Mouse (Mus musculus): ENCODE measurements around the gene Asb12. TPM values are rescaled to one million over a fixed set of nuclear protein-coding genes. Genes with fewer than 3 reads are reported as not detected.

The Asb12 gene
- total and polyA plus RNA-seq, 2 experiments from 2014 or later: 0.10 TPM; not detected in 1

DNA sequence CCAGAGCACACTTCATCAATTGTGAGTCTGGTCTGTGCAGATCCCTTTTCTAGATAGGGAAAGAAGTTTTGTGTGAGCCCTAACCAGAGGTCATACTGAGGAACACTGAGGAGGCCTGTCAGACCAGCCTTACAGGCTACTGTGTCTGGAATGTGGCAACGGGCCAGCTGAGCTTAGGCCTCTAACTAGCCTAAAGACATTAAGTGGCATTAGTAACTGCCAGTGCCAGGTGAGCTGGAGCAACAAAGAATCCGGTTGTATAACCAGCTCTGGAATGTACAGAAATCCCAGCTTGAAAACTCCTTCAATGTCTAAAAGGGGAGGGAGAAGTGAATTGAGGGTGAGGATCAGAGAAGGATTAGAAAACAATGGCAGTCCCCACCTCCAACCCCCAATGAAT is 111.9 kb downstream of the Asb12 start:
- 76% methylated on average over 2 of the region's 2 CpGs for WGBS
- no peak for DNase-seq (ENCODE audit: low spot score)
- H3K9me3 ChIP-seq (ENCODE audit: low read length): no peaks in the 10 kb centered on the region
- H3K36me3 ChIP-seq (ENCODE audit: insufficient read depth, low read length): no peaks in the 10 kb centered on the region
- no peak overlapping the region for H3K4me3 ChIP-seq (ENCODE audit: low read length)
- no peak for TF ChIP-seq CTCF (IDR thresholded peaks at IDR 0.05; ENCODE audit: low read depth)
- no peak overlapping the region for H3K27ac ChIP-seq
- H3K27me3 ChIP-seq (ENCODE audit: insufficient read depth, low read length): no peaks in the 10 kb centered on the region
- H3K4me1 ChIP-seq (ENCODE audit: insufficient read depth, low read length): peaks cover 3% of the 10 kb centered on the region; the same call in 1 of the 2 replicates
- no peak overlapping the region for H3K4me2 ChIP-seq (ENCODE audit: low read depth, low read length)
- no peak for ATAC-seq
- H3K9ac ChIP-seq (replicated peaks; ENCODE audit: low read length): no peak overlapping the region

GRCm38 (mm10) chrX:95445141-95445540 is 112.6 kb downstream of the Asb12 start:
- no peaks in the 10 kb centered on the region for H3K36me3 ChIP-seq (ENCODE audit: insufficient read depth, low read length)
- H3K27me3 ChIP-seq (ENCODE audit: insufficient read depth, low read length): no peaks in the 10 kb centered on the region
- peaks cover 3% of the 10 kb centered on the region; the same call in 1 of the 2 replicates for H3K4me1 ChIP-seq (ENCODE audit: insufficient read depth, low read length)
- peak overlapping the region; percentile 52 for H3K4me3 ChIP-seq (ENCODE audit: low read length)
- no peak overlapping the region for H3K27ac ChIP-seq
- no peak for TF ChIP-seq CTCF (IDR thresholded peaks at IDR 0.05; ENCODE audit: low read depth)
- H3K4me2 ChIP-seq (ENCODE audit: low read depth, low read length): peak overlapping the region; percentile 63
- H3K9ac ChIP-seq (replicated peaks; ENCODE audit: low read length): peak overlapping the region; percentile 53; the same call in 1 of the 2 replicates
- ATAC-seq: no peak
- H3K9me3 ChIP-seq (ENCODE audit: low read length): no peaks in the 10 kb centered on the region
- 40% methylated on average over 3 of the region's 3 CpGs for WGBS
- DNase-seq (ENCODE audit: low spot score): no peak

DNA sequence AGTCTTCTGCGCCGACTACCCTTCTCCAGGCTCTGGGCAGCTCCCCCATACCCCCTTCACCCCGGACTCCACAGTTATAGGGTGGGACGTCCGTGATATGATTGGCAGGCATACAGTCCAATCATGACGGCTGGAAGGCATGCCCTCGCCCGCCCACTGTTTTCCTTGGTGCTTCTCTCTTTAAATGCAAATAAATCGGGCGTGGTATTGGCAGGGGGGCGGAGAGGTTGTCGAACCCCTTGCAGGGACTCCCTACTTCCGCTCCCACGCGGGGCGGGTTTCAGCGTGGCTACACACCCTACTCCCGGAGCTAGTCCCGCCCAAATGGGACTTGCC is 113.0 kb downstream of the Asb12 start, which contains the start of gene Amer1:
TSS of gene Amer1 (minus strand) at position 97 of the 336 bp plus-strand sequence.
- peak; percentile 97 for ATAC-seq
- Histone ChIP-seq H3K9me3 (ENCODE audit: low read length) (no peaks in the 10 kb centered on the region), H3K9ac (replicated peaks; ENCODE audit: low read length) (peak within 1 kb of the TSS; percentile 53), H3K36me3 (ENCODE audit: insufficient read depth, low read length) (no peaks in the 10 kb centered on the region), H3K27me3 (ENCODE audit: insufficient read depth, low read length) (no peaks in the 10 kb centered on the region), H3K4me3 (ENCODE audit: low read length) (peak within 1 kb of the TSS; percentile 52), H3K4me2 (ENCODE audit: low read depth, low read length) (peak within 1 kb of the TSS; percentile 63), H3K4me1 (ENCODE audit: insufficient read depth, low read length) (peaks cover 3% of the 10 kb centered on the region; the same call in 1 of the 2 replicates), H3K27ac (peak within 1 kb of the TSS; percentile 79)
- WGBS: 24% methylated on average over 19 of the region's 19 CpGs
- DNase-seq (ENCODE audit: low spot score): peak; percentile 88
- no peak for TF ChIP-seq CTCF (IDR thresholded peaks at IDR 0.05; ENCODE audit: low read depth)

DNA sequence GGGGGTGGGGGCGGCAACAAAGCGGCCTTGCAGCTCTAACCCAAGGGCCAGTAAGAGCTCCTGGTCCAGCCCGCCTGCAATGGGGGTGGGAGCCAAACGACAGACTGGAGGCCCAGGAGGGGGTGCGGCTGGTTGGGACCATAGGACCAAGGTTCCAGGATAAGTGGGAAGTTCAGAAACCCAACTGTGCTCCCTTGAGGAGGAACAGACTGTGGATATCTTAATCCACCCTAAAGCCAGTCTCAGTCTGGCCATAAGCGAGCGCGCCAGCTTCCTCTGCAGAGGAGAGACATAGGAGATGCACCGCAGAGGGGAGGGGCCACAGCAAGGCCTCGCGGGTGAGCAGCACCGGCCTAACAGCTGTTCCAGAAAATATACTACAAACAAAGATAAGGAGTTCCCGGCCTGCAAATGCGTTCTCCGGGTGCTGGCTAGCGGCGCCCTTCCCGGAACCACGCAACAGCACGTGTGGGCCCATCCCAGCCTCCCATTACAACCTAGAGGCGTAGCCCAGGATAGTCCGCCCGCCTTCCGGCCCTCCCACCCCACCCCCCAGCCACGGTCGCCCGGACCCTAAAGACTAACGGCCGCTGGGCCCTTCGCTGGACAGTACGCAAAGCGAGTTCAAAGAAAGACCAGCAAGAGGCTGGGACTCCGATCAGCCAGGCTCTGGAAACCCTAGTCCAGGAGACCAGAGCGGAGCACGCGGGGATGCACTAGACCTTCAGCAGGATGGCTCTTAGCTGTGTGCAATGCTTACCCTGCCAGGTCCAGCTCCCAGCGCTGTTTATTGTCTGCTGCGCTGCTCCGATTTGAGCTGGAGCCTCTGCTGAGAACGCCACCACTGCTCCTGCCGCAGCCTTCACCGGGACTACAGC is 113.7 kb downstream of the Asb12 start:
- H3K4me2 ChIP-seq (ENCODE audit: low read depth, low read length): peak overlapping the region; percentile 63
- no peaks in the 10 kb centered on the region for H3K9me3 ChIP-seq (ENCODE audit: low read length)
- H3K27ac ChIP-seq: peak overlapping the region; percentile 79
- TF ChIP-seq CTCF (IDR thresholded peaks at IDR 0.05; ENCODE audit: low read depth): no peak
- H3K9ac ChIP-seq (replicated peaks; ENCODE audit: low read length): peak overlapping the region; percentile 53
- WGBS: 30% methylated on average over 42 of the region's 42 CpGs
- peak overlapping the region; percentile 52 for H3K4me3 ChIP-seq (ENCODE audit: low read length)
- DNase-seq (ENCODE audit: low spot score) (peak; percentile 56), ATAC-seq (peak; percentile 87)
- peaks cover 3% of the 10 kb centered on the region; the same call in 1 of the 2 replicates for H3K4me1 ChIP-seq (ENCODE audit: insufficient read depth, low read length)
- no peaks in the 10 kb centered on the region for H3K27me3 ChIP-seq (ENCODE audit: insufficient read depth, low read length)
- H3K36me3 ChIP-seq (ENCODE audit: insufficient read depth, low read length): no peaks in the 10 kb centered on the region

GRCm38 (mm10) chrX:95443390-95443789 is 114.4 kb downstream of the Asb12 start:
- peaks cover 3% of the 10 kb centered on the region; the same call in 1 of the 2 replicates for H3K4me1 ChIP-seq (ENCODE audit: insufficient read depth, low read length)
- WGBS: 35% methylated on average over 12 of the region's 12 CpGs
- ATAC-seq: no peak

DNA sequence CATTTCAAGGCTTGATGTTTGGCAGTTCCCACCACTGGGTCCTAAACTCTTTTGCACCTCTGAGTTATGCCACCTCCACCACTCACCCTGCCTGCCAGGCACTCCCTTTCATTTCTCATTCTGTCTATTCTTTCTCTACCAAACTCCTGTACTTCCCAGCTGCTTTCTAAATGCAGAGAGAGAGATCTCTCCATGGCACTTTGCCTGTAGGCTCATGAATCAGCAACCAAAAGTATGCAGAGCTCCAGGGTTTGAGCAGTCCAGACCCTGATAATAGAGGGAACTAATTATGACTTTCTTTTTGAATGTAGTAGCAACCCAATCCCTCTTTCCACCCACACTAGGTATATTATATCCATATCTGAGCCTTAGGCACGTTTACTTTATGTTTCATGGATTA is 115.5 kb downstream of the Asb12 start:
- TF ChIP-seq CTCF (IDR thresholded peaks at IDR 0.05; ENCODE audit: low read depth): no peak
- no peak for DNase-seq (ENCODE audit: low spot score)
- H3K9ac ChIP-seq (replicated peaks; ENCODE audit: low read length): no peak overlapping the region
- H3K36me3 ChIP-seq (ENCODE audit: insufficient read depth, low read length): no peaks in the 10 kb centered on the region
- ATAC-seq: no peak
- H3K4me1 ChIP-seq (ENCODE audit: insufficient read depth, low read length): peaks cover 3% of the 10 kb centered on the region; the same call in 1 of the 2 replicates
- no peak overlapping the region for H3K27ac ChIP-seq
- no peaks in the 10 kb centered on the region for H3K27me3 ChIP-seq (ENCODE audit: insufficient read depth, low read length)
- H3K4me2 ChIP-seq (ENCODE audit: low read depth, low read length): no peak overlapping the region
- WGBS: 65% methylated on average over 1 of the region's 1 CpGs
- H3K9me3 ChIP-seq (ENCODE audit: low read length): no peaks in the 10 kb centered on the region
- no peak overlapping the region for H3K4me3 ChIP-seq (ENCODE audit: low read length)

More at GRCm38 (mm10) chrX:95443390-95443789, 114.4 kb downstream of the Asb12 start:
- peak; percentile 17 for DNase-seq (ENCODE audit: low spot score)
- TF ChIP-seq CTCF (IDR thresholded peaks at IDR 0.05; ENCODE audit: low read depth): no peak
- H3K9ac ChIP-seq (replicated peaks; ENCODE audit: low read length): peak overlapping the region; percentile 53
- H3K9me3 ChIP-seq (ENCODE audit: low read length): no peaks in the 10 kb centered on the region
- H3K4me2 ChIP-seq (ENCODE audit: low read depth, low read length): peak overlapping the region; percentile 63
- peak overlapping the region; percentile 79; the same call in 1 of the 2 replicates for H3K27ac ChIP-seq
- H3K4me3 ChIP-seq (ENCODE audit: low read length): peak overlapping the region; percentile 52
- H3K36me3 ChIP-seq (ENCODE audit: insufficient read depth, low read length): no peaks in the 10 kb centered on the region
- H3K27me3 ChIP-seq (ENCODE audit: insufficient read depth, low read length): no peaks in the 10 kb centered on the region

- H3K27ac ChIP-seq: no peak overlapping the region
- ATAC-seq (no peak), DNase-seq (ENCODE audit: low spot score) (no peak)
- H3K27me3 ChIP-seq (ENCODE audit: insufficient read depth, low read length): no peaks in the 10 kb centered on the region
- peaks cover 3% of the 10 kb centered on the region; the same call in 1 of the 2 replicates for H3K4me1 ChIP-seq (ENCODE audit: insufficient read depth, low read length)
- no peaks in the 10 kb centered on the region for H3K36me3 ChIP-seq (ENCODE audit: insufficient read depth, low read length)
- TF ChIP-seq CTCF (IDR thresholded peaks at IDR 0.05; ENCODE audit: low read depth): no peak
- no peak overlapping the region for H3K4me2 ChIP-seq (ENCODE audit: low read depth, low read length)
- H3K9me3 ChIP-seq (ENCODE audit: low read length): no peaks in the 10 kb centered on the region
- H3K4me3 ChIP-seq (ENCODE audit: low read length): no peak overlapping the region
- H3K9ac ChIP-seq (replicated peaks; ENCODE audit: low read length): no peak overlapping the region
Observed at GRCm38 (mm10) chrX:95441290-95441689, 116.5 kb downstream of the Asb12 start.

Data from hindbrain, postnatal 0 days (tissue).